Mouse (Mus musculus): ENCODE results near the gene Trdn.

The Trdn gene

DNA sequence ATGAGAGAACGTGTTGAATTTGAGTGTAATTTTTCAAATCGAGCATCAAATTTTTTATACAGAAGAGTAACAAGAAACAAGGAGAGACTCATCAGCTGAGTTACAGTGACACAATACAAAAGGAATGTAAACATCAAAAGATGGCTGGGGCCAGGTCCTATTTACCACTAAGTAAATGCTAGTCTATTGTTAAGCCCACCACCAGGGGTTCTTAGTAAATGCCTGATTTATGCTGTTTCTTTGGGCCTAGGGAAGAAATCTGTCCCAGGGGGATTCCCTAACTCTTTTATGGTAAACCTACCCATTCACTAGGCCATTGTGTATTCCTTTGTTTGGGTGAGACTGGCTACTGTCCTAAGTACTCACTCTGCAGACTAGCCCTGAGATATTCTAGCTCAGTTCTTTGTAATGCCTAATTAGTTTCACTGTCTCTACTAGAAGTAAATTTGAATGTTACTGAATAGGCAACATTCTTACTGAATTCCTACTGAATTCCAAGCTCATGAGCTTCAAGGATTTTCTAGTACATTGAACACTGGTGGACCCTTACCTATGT lies 295.2 kb downstream of the Trdn start:
- no peak for DNase-seq (ENCODE audit: low read depth, low spot score)
